Mouse (Mus musculus) kidney, postnatal 14 days (tissue): ENCODE data around the gene Vipr2.
A peak's percentile ranks its signal among the peaks of the same experiment; 100 is the strongest.

Experiments
- DNase-seq: peaks from one replicate; pipeline ENCODE4 v3.0.0; 2022; ENCODE audit warnings: mixed read lengths

The Vipr2 gene

DNA sequence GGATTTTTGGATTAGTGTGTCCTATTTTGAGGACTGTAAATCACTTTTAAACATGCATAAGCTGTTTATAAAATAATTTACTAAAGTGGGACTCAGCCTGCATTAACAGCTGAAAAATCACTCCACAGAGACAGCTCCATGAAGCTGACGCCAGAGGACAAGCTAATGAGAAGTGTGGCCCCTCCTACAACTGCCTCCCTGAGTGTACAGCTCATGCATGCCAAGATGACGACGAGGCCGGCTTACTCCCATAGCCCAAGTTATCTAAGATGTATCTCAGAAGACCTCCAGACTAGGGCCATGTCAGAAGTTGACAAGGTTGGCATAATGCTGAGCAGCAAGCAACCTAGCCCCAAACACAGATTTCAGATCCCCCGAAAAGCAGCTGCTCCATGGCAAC lies 81.7 kb downstream of the Vipr2 start:
- DNase-seq = no peak

GRCm38 (mm10) chr12:116159695-116160094 lies 82.2 kb downstream of the Vipr2 start:
- DNase-seq = no peak

GRCm38 (mm10) chr12:116165368-116165767 lies 87.8 kb downstream of the Vipr2 start:
- DNase-seq = no peak

GRCm38 (mm10) chr12:116169666-116170065 lies 92.1 kb downstream of the Vipr2 start:
- no peak for DNase-seq

DNA sequence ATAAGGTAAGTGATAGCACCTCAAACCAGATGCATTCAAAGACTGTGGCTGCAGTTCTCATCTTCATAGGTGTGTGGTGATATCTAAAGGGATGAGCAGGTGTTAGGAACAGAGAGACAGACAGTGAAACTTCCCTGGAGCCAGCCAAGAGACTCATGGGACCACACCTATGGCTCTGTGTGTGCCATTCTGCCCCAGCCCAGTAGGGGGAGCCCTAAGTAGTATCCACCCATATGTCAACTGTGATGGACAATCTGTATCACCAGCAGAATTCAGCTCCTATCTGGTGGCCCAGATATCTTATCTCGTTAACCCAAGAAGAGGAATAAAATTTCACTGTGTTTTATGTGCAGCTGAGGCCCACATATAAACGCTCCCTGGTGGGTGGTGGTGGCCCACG lies 99.4 kb downstream of the Vipr2 start:
- DNase-seq = peak; percentile 7

- DNase-seq = no peak
These were observed 104.0 kb downstream of the Vipr2 start for GRCm38 (mm10) chr12:116181436-116182050.

DNA sequence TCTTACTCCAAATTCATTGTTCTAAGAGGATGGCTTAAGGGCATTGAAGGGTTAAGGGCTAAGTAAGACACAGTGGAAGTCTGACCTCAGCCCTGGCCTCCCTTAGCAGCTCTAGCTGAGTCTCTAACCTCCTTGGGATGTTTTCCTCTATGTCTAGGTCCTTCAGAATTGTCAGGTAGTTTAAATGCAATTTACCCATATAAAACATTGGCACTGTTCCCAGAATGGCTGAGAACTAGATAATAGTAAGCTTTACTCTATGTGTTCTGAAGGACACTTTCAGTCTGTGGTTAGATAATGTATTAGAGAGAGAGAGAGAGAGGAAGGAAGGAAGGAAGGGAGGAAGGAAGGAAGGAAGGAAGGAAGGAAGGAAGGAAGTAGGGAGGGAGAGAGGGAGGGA lies 104.8 kb downstream of the Vipr2 start:
- DNase-seq = no peak

GRCm38 (mm10) chr12:116183212-116183935 lies 105.8 kb downstream of the Vipr2 start:
- DNase-seq = no peak

- DNase-seq = no peak
These were observed 116.4 kb downstream of the Vipr2 start for GRCm38 (mm10) chr12:116193952-116194351.

- DNase-seq = no peak
These were observed 117.1 kb downstream of the Vipr2 start for GRCm38 (mm10) chr12:116194641-116195040.
